Mouse (Mus musculus) heart, adult 18-20 months (tissue): ENCODE data around the gene Prkcb. TPM values are rescaled to one million over a fixed set of nuclear protein-coding genes. Genes with fewer than 3 reads are reported as not detected.

ENCODE experiments used
- DNase-seq, 2 experiments: peaks; one replicate each; pipeline ENCODE4 v3.0.0; 2021 to 2022; ENCODE audit warnings: mixed read lengths in 1 of 2
- total RNA-seq, 2 experiments: library from RNA; stranded (reverse); gene quantifications; 2 replicates each; pipeline ENCODE4 v1.2.3; 2021

Prkcb gene
- total RNA-seq, 2 experiments from 2014 or later, result 3.4 to 8.6 TPM

DNA sequence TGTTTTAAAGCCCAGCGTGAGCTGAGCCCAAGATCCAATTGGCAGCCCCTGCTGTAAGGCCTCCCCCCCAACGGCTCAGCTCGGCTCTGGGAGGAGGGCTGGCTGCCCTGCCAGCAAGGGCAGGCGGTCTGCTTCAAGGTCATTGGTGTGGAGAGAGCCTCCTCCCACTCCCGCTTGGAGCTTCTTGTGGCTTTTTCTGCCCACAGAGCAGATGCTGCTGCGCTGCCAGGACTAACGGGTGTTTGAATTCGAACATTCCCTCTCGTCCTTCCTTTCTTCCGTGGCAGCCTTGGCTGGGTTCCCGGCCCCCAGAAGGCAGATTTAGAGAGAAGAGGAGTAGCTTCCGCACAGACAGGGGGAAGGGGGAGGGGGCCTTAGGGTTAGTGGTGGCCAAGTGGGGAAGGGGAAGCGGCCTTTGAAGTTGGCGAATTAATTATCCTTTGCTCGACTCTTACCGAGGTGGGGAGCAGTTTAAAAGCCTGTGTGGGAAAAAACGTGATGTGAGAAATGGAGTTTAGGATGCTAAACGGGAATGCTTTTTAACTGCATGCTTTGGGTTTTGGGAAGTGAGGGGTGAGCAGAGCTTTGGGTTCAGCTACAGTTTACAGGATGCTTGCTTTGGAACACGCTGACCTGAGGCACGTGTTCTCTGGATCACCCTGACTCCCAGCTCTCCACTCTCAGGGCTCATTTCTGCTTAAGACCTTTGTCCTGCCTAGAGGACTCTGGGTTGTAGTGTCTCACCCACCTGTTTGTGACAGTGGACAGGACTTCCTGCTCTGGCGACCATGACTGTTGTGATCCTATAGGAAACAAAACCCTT, 116.2 kb downstream of the Prkcb start:
- peak; percentile 36 to 51 for DNase-seq

DNA sequence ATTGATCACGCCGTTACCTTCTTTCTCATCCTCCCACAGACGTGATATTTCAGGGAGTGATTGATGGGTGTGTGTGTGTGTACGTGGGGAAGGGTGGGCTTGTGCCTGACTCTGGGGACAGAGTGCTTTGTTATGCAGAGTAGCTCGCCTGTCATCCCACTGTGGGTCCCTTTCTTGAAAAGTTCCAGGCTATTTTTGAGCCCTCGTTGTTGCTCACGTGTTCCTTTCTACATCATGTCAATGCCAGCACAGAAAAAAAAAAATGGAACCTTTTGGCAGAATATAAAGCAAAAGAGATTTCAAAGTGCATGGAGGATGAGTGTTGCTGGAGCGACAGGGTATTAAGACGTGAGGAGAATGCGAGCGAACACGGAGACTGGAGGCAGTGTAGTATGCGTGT, 118.1 kb downstream of the Prkcb start:
- DNase-seq, result no peak

GRCm38 (mm10) chr7:122409945-122410344, 121.4 kb downstream of the Prkcb start:
- no peak for DNase-seq

GRCm38 (mm10) chr7:122410873-122411272, 122.3 kb downstream of the Prkcb start:
- no peak for DNase-seq

DNA sequence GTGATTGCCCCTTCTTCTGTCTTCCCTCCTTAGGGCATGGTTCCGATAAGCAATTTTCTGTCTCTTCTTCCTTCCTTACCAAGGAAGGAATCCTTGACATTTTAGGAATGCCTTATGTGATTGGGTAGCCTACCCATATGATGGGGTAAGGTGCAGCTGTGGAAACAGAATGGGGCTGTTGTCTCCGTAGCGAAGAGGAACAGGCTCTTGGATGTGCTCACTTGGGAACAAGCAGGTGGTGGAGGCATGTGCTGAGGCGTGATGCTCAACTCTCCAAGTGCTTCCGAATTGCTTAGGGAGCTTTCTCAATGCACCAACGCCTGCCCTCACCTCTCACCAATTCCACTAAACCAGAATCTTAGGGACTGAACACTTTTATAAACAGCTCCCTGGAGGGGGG, 124.7 kb downstream of the Prkcb start:
- no peak for DNase-seq

DNA sequence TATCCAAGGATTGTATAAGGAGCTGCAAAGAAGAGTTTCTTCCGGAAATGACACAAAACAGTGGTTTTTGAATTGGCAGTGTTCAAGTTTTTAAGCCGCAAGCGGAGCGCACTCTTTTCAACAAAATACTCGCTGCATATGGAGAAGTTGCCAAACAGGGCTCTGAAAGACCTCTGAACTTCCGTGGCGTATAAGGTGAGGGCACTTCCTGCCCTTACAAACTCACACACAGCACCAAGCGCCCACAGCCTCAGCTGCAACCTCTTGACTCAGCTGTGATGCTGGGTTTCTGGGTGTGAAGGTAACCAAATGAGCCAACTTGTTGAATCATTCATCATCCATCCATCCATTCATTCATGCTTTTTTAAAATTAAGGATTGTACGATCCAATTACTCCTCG, 125.6 kb downstream of the Prkcb start:
- no peak for DNase-seq

DNA sequence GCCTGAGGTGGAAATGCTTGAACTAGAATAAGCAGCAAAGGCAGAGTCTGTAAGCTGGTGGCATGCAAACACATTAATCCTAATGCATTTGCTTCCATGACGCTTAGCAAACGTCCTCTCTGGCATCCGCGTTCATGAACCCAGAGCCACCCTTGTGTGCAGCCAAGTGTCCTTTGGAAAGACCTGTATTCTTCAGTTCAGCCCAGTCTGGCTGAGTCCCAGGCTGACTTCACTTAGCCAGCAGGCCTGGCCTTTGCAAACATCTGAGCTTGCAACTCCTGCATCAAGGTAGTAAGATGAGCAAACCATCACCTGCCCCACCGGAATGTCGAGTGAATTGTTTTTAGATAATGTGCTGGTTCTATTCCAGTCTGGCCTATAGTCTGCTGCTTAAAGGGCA, 126.1 kb downstream of the Prkcb start:
- no peak for DNase-seq

DNA sequence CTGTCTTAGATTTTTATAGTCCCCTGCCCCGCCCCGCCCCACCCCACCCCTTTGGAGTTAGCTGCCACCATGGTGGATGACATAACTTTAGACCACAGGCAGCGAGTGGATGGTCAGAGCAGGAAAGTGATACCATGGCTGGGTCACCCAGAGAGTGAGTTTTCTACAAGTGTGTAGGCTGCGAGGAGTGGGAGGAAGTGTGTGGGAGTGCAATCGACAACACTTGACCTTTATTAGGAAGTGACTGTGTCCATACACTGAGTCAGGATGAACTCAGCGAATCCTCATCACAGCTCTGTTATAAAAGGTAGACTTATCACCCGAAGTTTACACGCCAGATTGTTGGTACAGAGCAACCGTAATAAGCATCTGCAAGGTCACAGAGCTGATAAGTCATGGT, 126.8 kb downstream of the Prkcb start:
- no peak for DNase-seq

GRCm38 (mm10) chr7:122415904-122416303, 127.4 kb downstream of the Prkcb start:
- DNase-seq, result no peak

- DNase-seq, result no peak
Measured at GRCm38 (mm10) chr7:122418551-122418950, 130.0 kb downstream of the Prkcb start.

GRCm38 (mm10) chr7:122423816-122424215, 135.3 kb downstream of the Prkcb start:
- no peak for DNase-seq

DNA sequence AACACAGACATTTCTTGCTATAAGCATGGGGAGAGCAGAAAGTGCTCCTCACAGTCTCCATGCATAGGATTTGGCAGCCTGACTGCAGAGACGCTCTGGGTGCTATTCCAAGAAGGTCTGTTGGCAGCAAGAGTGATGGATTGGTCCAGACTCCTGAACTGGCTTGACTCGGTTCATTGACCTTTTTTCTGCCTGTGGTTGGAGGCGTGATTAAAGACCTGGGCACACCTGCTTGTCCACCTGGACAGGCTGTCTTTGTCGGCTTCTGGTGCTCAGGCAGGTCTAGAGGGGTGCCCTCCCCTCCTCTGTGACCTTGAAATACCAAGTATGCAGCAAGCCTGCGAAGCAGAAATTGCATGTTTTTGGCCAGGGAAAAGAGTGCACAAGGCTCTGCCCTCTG, 140.6 kb downstream of the Prkcb start:
- DNase-seq, result no peak

GRCm38 (mm10) chr7:122432401-122432800, 143.8 kb downstream of the Prkcb start:
- DNase-seq, result no peak

DNA sequence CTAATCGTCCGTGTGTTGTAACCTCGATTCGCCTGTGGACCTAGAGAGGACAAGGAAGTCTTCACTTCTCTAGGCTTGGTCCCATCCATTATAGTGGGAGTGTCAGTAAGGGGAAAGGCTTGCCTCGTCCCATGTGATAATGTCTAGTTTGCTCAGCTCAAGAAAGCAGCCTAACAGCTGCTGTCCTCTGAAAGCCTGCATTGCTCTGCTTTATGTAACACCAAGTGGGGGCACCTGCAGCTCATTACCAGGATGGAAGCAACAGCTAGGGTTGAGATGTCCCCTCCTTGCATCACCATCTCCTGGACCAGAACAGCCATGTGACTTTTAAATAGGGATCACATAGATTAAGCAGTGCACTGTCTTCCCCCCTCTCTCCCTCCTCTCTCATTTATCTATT, 144.8 kb downstream of the Prkcb start:
- DNase-seq, result no peak

GRCm38 (mm10) chr7:122434941-122435340, 146.4 kb downstream of the Prkcb start:
- no peak for DNase-seq

DNA sequence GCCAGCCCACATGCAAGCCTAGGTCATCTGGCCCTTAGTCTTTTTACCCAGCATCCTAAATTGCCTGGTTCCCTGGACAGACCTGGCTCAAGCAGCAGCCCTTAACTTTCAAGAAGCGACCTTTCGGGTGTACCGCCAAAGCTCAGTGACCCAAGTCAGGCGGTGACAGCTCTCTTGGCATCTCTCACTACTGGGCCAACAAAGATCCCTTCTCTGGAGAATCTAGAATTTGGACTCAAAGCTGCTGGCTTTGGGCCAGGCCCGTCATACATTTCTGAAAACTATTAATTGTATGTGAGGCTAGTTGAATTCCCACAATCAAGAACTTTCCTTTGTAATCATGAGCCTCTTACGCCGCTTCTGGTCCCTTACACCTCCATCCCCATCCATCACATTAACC, 147.0 kb downstream of the Prkcb start:
- DNase-seq, result no peak

DNA sequence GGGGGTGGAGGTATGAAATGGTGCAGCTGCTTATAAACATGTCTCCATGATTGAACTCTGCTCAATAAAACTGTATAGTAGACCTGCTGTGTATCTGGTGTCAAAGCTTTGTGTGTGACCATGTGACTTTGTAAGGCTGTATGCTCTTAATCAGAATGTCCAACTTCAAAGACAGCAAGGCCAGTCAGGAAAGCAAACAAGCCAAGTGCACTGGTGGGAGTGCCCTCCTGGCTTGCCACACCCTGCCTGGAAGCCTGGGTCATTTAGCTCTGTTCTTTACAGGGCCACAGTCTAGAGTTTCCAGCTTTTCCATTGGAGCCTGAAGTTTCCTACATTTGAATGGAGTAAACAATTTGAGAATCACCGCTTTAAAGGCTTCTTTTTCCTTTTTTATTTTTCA, 148.8 kb downstream of the Prkcb start:
- no peak for DNase-seq

- DNase-seq, result peak; percentile 2 to 14
Measured at GRCm38 (mm10) chr7:122445056-122445455, 156.5 kb downstream of the Prkcb start.

DNA sequence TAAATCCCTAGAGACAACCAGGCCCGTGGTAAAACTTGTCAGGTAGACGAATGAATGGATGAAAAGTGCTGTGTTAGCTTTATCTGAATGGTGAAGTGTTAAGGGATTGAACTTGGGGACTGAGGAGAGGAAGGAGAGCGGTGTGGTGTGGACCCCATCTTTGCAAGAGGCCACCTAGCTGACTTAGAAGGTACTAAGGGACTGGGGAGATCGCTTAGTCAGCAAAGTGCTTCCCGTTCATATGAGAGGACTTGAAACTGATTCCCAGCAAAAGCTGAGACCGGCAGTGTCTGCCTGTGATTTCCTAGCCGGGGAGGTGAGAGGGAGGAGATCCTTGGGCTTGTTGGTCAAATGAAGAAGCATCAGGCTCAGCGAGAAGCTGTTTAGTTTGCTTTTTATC, 164.1 kb downstream of the Prkcb start:
- DNase-seq, result no peak

- DNase-seq, result peak; percentile 63 to 93
Measured at GRCm38 (mm10) chr7:122459203-122459965, 170.8 kb downstream of the Prkcb start.

- no peak for DNase-seq
Measured at GRCm38 (mm10) chr7:122460020-122460419, 171.5 kb downstream of the Prkcb start.

- DNase-seq, result peak in 1 of 2 experiments; percentile 29
Measured at GRCm38 (mm10) chr7:122465823-122466549, 177.4 kb downstream of the Prkcb start.

GRCm38 (mm10) chr7:122466722-122467121, 178.2 kb downstream of the Prkcb start:
- DNase-seq, result no peak
